Mouse (Mus musculus) hindbrain, postnatal 0 days (tissue): ENCODE measurements around the gene Lsr. TPM values are rescaled to one million over a fixed set of nuclear protein-coding genes. Genes with fewer than 3 reads are reported as not detected.

Experiments
- ATAC-seq: fragments of 200-750 bp; cut with Nextera tagmentation; 2 replicates; pipeline ENCODE4 v1.8.0; 2017; ENCODE audit warnings: mild to moderate bottlenecking, moderate TSS enrichment, moderate library complexity
- DNase-seq: peaks from one replicate; pipeline ENCODE4 v3.0.0-alpha.2; 2015; ENCODE audit warnings: low spot score
- H3K27ac ChIP-seq: fragments of 300-500 bp; sonication (generic); 2 replicates; pipeline ENCODE4 v1.5.1; 2014; ENCODE audit warnings: mild to moderate bottlenecking
- H3K27me3 ChIP-seq: fragments of 300-500 bp; sonication (generic); 2 replicates; pipeline ENCODE4 v1.6.1; 2014; ENCODE audit warnings: low read length, mixed read lengths; ENCODE audit not compliant: insufficient read depth
- H3K36me3 ChIP-seq: fragments of 300-500 bp; sonication (generic); 2 replicates; pipeline ENCODE4 v1.6.1; 2014; ENCODE audit warnings: low read length, mixed read lengths; ENCODE audit not compliant: insufficient read depth
- H3K4me1 ChIP-seq: fragments of 300-500 bp; sonication (generic); 2 replicates; pipeline ENCODE4 v1.6.1; 2014; ENCODE audit warnings: antibody characterized with exemption, low read length, mixed read lengths; ENCODE audit not compliant: insufficient read depth
- H3K4me2 ChIP-seq: fragments of 300-500 bp; sonication (generic); 2 replicates; pipeline ENCODE4 v1.6.1; 2014; ENCODE audit warnings: low read depth, mild to moderate bottlenecking, low read length, moderate library complexity, mixed read lengths
- H3K4me3 ChIP-seq: fragments of 300-500 bp; sonication (generic); 2 replicates; pipeline ENCODE4 v1.5.1; 2014; ENCODE audit warnings: low read length
- H3K9ac ChIP-seq: fragments of 300-500 bp; sonication (generic); replicated peaks from 2 replicates; pipeline ENCODE4 v1.6.1; 2014; ENCODE audit warnings: mild to moderate bottlenecking, low read length, moderate library complexity, mixed read lengths
- H3K9me3 ChIP-seq: fragments of 300-500 bp; sonication (generic); 2 replicates; pipeline ENCODE4 v1.6.1; 2016; ENCODE audit warnings: low read length, mixed read lengths
- CTCF ChIP-seq: IDR thresholded peaks from 2 replicates; pipeline ENCODE4 v1.5.1; 2016; ENCODE audit warnings: antibody characterized with exemption, control low read depth, low read depth
- WGBS: fragments of 180-500 bp; shearing (Covaris S2); extraction: QIAGEN DNeasy Blood & Tissue Kit; methylation state at CpG from one replicate; pipeline ENCODE4 v1.1.7; 2014; 5-methylcytosine and 5-hydroxymethylcytosine counted together
- polyA plus RNA-seq: library from polyadenylated mRNA; unstranded; fragments of >200 nt; fragmentation: Nextera tagmentation; extraction: Ambion mirVana; gene quantifications from 2 replicates; pipeline ENCODE4 v1.2.1, GENCODE M21; 2015
- total RNA-seq: library from RNA; depleted of rRNA; stranded (reverse); fragments of >200 nt; gene quantifications from 2 replicates; pipeline ENCODE4 v1.2.3, GENCODE M21; 2014

Lsr gene
- total and polyA plus RNA-seq, 2 experiments from 2014 or later, result 25.3 to 28.8 TPM

DNA sequence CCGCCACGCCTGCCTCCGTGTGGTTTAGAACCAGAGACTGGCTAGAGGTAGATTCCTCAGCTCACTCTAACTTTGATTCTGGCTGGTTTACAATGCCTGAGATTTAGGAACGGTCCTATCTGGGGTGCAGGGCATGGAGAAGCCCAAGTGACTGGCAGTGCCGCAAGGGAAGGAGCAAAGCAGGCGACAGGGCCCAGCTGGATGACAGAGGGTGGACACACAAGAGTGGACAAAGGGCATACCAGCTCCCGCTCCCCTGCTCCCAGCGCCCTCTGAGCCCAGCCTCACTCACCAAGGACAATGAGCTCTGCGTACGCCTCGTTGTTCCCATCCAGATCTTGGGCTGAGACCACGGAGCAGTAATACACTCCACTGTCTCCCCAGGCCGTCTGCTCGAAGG is 7.6 kb downstream of the Lsr start:
- Histone ChIP-seq H3K9me3 (no peaks in the 10 kb centered on the region), H3K27me3 (no peaks in the 10 kb centered on the region), H3K27ac (no peak overlapping the region), H3K36me3 (no peaks in the 10 kb centered on the region), H3K4me2 (no peak overlapping the region), H3K4me3 (no peak overlapping the region), H3K4me1 (no peaks in the 10 kb centered on the region), H3K9ac (no peak overlapping the region)
- no peak for DNase-seq
- TF ChIP-seq CTCF, result no peak
- 63% methylated on average over 14 of the region's 14 CpGs for WGBS
- ATAC-seq, result no peak

- no peak overlapping the region for H3K27ac ChIP-seq
- no peak for TF ChIP-seq CTCF
- no peak overlapping the region for H3K9ac ChIP-seq
- DNase-seq, result no peak
- 88% methylated on average over 7 of the region's 7 CpGs for WGBS
- H3K4me2 ChIP-seq, result no peak overlapping the region
- H3K4me3 ChIP-seq, result no peak overlapping the region
- H3K9me3 ChIP-seq, result no peaks in the 10 kb centered on the region
- no peak for ATAC-seq
- H3K27me3 ChIP-seq, result no peaks in the 10 kb centered on the region
- H3K36me3 ChIP-seq, result no peaks in the 10 kb centered on the region
- H3K4me1 ChIP-seq, result no peaks in the 10 kb centered on the region
These were observed 8.9 kb downstream of the Lsr start for GRCm38 (mm10) chr7:30964366-30964765.

DNA sequence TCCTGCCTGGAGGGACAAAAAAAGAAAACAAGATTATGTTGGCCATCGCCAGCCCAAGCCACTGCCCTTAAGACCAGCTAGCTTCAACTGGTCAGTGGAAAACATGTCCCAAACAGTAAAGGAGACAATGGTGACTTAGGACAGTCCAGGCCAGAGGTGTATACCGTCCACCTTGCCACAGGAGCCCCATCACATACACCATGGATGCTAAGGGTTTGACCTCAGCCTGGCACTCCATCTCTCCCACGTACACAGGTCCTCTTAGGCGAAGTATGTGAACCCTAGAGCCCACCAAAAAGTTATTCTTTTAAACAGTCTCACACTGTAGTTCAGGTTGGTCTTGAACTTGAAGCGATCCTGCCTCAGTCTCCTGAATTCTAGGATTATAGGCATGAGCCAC is 10.4 kb downstream of the Lsr start:
- no peak overlapping the region for H3K9ac ChIP-seq
- no peak overlapping the region for H3K27ac ChIP-seq
- ATAC-seq (no peak), DNase-seq (no peak)
- H3K4me2 ChIP-seq, result no peak overlapping the region
- H3K4me1 ChIP-seq, result peaks cover 8% of the 10 kb centered on the region; the same call in 1 of the 2 replicates
- no peak for TF ChIP-seq CTCF
- no peaks in the 10 kb centered on the region for H3K9me3 ChIP-seq
- no peaks in the 10 kb centered on the region for H3K36me3 ChIP-seq
- no peaks in the 10 kb centered on the region for H3K27me3 ChIP-seq
- 97% methylated on average over 5 of the region's 5 CpGs for WGBS
- H3K4me3 ChIP-seq, result no peak overlapping the region

DNA sequence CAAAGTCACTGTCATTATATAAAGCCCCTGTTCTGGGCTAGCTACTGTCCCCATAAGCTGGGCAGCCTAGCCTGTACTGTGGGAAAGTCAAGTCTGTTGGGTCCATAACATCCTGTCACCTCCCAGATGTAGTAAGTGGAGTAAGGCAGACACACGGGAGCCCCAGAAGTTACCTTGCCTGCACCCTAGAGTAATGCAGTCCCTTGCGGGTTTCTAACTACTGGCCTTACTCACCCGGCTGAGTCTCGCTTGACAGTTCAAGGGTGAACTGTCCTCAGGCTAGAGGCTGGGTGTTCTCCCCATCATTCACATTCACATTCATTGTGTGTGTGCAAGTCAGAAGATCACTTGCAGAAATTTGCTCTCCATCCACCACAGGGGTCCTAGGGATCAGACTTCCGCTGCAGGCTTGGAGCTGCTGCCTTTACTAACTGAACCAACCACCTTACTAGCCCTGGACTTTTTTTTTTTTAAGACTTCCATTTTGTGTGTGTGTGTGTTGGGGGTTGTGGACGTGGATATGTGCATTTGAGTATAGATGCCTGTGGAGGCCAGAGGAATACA is 13.4 kb downstream of the Lsr start:
- Histone ChIP-seq H3K4me3 (no peak overlapping the region), H3K9ac (no peak overlapping the region), H3K27me3 (no peaks in the 10 kb centered on the region), H3K27ac (no peak overlapping the region), H3K4me2 (no peak overlapping the region), H3K36me3 (no peaks in the 10 kb centered on the region), H3K9me3 (no peaks in the 10 kb centered on the region), H3K4me1 (peaks cover 14% of the 10 kb centered on the region)
- DNase-seq (no peak), ATAC-seq (no peak)
- TF ChIP-seq CTCF, result no peak
- 90% methylated on average over 6 of the region's 6 CpGs for WGBS

DNA sequence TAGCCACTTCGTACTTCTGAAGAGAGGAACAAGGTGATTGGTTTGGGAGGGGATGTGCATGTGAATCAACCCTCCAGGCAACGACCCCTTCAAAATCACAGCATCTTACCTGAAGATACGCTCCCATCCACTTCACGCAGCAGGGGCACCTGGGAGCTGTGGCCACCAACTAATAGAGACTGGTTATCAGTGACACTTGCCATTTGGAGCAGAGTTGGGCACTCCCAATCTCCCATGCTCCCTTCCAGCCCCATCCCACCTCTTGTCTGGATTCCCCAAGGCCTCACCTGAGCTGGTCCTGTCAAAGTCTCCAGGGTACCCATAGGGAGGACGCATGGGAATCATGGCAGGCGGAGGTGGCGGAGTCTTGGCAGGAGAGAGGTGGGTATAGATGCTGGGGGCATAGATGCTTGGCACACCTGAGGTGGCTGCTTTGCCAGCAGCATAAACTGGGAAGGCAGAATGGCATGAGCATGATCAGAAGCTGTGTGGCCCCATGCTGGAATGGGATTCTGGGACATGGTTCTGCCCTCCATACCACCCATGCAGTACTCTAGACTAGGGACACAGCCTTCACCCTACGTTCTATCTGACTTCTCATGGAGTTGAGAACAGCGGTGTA is 14.3 kb downstream of the Lsr start:
- H3K9ac ChIP-seq, result no peak overlapping the region
- H3K4me2 ChIP-seq, result no peak overlapping the region

DNA sequence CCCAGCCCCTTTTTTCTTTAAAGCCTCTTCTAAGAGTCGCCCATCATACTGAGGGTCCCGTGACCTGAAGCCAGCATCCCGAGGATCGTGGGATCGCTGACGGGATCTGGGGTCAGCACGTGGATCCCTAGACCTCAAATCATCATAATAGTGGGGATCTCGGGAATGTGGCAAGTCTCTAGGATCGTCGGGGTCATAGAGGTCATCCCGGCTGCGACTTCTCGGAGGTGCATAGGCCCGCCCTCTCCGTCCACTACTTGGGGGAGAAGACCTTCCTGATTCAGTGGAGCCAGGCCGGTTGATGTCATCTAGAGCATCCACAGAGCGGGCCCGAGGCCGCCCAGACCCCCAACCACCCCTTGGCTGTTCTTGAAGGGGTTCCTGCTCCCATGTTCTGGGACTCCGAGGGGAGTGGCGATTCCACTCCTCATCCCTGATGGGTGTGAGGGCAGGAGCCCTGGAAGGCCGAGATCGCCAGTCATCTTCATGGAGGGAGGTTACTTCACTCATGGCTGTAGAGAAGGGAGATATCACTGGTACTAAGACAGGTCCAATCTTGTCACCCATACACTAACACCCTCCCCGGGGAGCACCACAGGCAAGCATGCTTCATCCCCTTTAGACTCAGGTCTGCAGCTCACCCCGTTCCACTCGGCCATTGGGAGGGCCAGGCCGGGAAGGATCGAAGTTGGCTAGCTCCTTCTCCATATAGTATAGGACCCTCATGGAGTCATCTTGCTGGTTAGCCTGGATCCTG is 15.0 kb downstream of the Lsr start:
- no peak for DNase-seq
- Histone ChIP-seq H3K27ac (peak overlapping the region; percentile 98; the same call in 1 of the 2 replicates), H3K9ac (peak overlapping the region; percentile 98), H3K27me3 (no peaks in the 10 kb centered on the region), H3K9me3 (no peaks in the 10 kb centered on the region), H3K4me2 (peak overlapping the region; percentile 86), H3K4me3 (peak overlapping the region; percentile 74), H3K4me1 (peaks cover 15% of the 10 kb centered on the region), H3K36me3 (peaks cover 14% of the 10 kb centered on the region)
- TF ChIP-seq CTCF, result no peak
- WGBS, result 72% methylated on average over 28 of the region's 28 CpGs
- ATAC-seq, result no peak

More for the DNA sequence above, 14.3 kb downstream of the Lsr start:
- TF ChIP-seq CTCF, result no peak
- H3K36me3 ChIP-seq, result peaks cover 8% of the 10 kb centered on the region
- ATAC-seq (no peak), DNase-seq (no peak)
- H3K4me1 ChIP-seq, result peaks cover 15% of the 10 kb centered on the region
- no peaks in the 10 kb centered on the region for H3K9me3 ChIP-seq
- no peak overlapping the region for H3K27ac ChIP-seq
- WGBS, result over 99% methylated on average over 9 of the region's 9 CpGs
- no peaks in the 10 kb centered on the region for H3K27me3 ChIP-seq
- H3K4me3 ChIP-seq, result no peak overlapping the region
